Mouse (Mus musculus): Measurements from ENCODE around the gene Nhs. TPM values are rescaled to one million over a fixed set of nuclear protein-coding genes. Genes with fewer than 3 reads are reported as not detected.

Nhs gene
- total RNA-seq (2021) = 1 to 10 TPM; 3.6 TPM
- long read RNA-seq, experiment 1 = 0 reads
- long read RNA-seq, experiment 2 = 0 reads

- DNase-seq (ENCODE audit: low spot score in 2 of 2) = peak; percentile 21 to 35
Measured at GRCm38 (mm10) chrX:162159637-162160611, at the start of gene Nhs. Gene Nhs (minus strand): TSS chrX:162159730.

- no peak for DNase-seq (ENCODE audit: low spot score in 2 of 2)
Measured at GRCm38 (mm10) chrX:162206350-162206884, 46.9 kb upstream of the Nhs start.

- peak in 1 of 2 experiments; percentile 9 for DNase-seq (ENCODE audit: low spot score in 2 of 2)
Measured at GRCm38 (mm10) chrX:162158743-162159636, 540 bp downstream of the Nhs start.

GRCm38 (mm10) chrX:162158142-162158541 is 1.4 kb downstream of the Nhs start:
- DNase-seq (ENCODE audit: low spot score in 2 of 2) = no peak

GRCm38 (mm10) chrX:162137807-162138206 is 21.7 kb downstream of the Nhs start:
- no peak for DNase-seq (ENCODE audit: low spot score in 2 of 2)

- no peak for DNase-seq (ENCODE audit: low spot score in 2 of 2)
Measured at GRCm38 (mm10) chrX:162113257-162113656, 46.3 kb downstream of the Nhs start.

GRCm38 (mm10) chrX:162102802-162103434 is 56.6 kb downstream of the Nhs start:
- no peak for DNase-seq (ENCODE audit: low spot score in 2 of 2)

GRCm38 (mm10) chrX:162098364-162098763 is 61.2 kb downstream of the Nhs start:
- DNase-seq (ENCODE audit: low spot score in 2 of 2) = no peak

- peak; percentile 18 to 58 for DNase-seq (ENCODE audit: low spot score in 2 of 2)
Measured at GRCm38 (mm10) chrX:162087291-162087690, 72.2 kb downstream of the Nhs start.

GRCm38 (mm10) chrX:162085897-162086200 is 73.7 kb downstream of the Nhs start:
- DNase-seq (ENCODE audit: low spot score in 2 of 2) = peak in 1 of 2 experiments; percentile 26

- DNase-seq (ENCODE audit: low spot score in 2 of 2) = peak in 1 of 2 experiments; percentile 7
Measured at GRCm38 (mm10) chrX:162085062-162085896, 74.3 kb downstream of the Nhs start.

- no peak for DNase-seq (ENCODE audit: low spot score in 2 of 2)
Measured at GRCm38 (mm10) chrX:162063164-162063563, 96.4 kb downstream of the Nhs start.

GRCm38 (mm10) chrX:162055635-162056034 is 103.9 kb downstream of the Nhs start:
- DNase-seq (ENCODE audit: low spot score in 2 of 2) = no peak

GRCm38 (mm10) chrX:162053566-162053965 is 106.0 kb downstream of the Nhs start:
- DNase-seq (ENCODE audit: low spot score in 2 of 2) = no peak

GRCm38 (mm10) chrX:162052534-162052933 is 107.0 kb downstream of the Nhs start:
- DNase-seq (ENCODE audit: low spot score in 2 of 2) = no peak

- peak in 1 of 2 experiments; percentile 13 for DNase-seq (ENCODE audit: low spot score in 2 of 2)
Measured at GRCm38 (mm10) chrX:162049616-162050015, 109.9 kb downstream of the Nhs start.

- no peak for DNase-seq (ENCODE audit: low spot score in 2 of 2)
Measured at GRCm38 (mm10) chrX:162045527-162045926, 114.0 kb downstream of the Nhs start.

GRCm38 (mm10) chrX:162044109-162044508 is 115.4 kb downstream of the Nhs start:
- no peak for DNase-seq (ENCODE audit: low spot score in 2 of 2)

GRCm38 (mm10) chrX:162025210-162025953 is 134.1 kb downstream of the Nhs start:
- DNase-seq (ENCODE audit: low spot score in 2 of 2) = no peak
